Mouse (Mus musculus) megakaryocyte, adult 5-6 weeks (primary cell): ENCODE measurements around the gene Mmp14. TPM values are rescaled to one million over a fixed set of nuclear protein-coding genes. Genes with fewer than 3 reads are reported as not detected.

Experiments used
- ATAC-seq: 2 replicates; pipeline ENCODE4 v1.8.0; 2016; ENCODE audit warnings: mild to moderate bottlenecking, inconsistent platforms; ENCODE audit not compliant: poor library complexity, severe bottlenecking
- total RNA-seq, 2 experiments: library from RNA; stranded (forward) in 1 of 2; stranded (reverse) in 1 of 2; fragments of 153-499, 151-499 nt in 1 of 2; fragments of 221-1000, 200-1000 nt in 1 of 2; gene quantifications; 2 replicates each; pipeline versions ENCODE4 v1.2.3 to v1.2.4; 2015 to 2017

The Mmp14 gene
- total RNA-seq, 2 experiments from 2014 or later: 1.1 TPM; not detected in 1

DNA sequence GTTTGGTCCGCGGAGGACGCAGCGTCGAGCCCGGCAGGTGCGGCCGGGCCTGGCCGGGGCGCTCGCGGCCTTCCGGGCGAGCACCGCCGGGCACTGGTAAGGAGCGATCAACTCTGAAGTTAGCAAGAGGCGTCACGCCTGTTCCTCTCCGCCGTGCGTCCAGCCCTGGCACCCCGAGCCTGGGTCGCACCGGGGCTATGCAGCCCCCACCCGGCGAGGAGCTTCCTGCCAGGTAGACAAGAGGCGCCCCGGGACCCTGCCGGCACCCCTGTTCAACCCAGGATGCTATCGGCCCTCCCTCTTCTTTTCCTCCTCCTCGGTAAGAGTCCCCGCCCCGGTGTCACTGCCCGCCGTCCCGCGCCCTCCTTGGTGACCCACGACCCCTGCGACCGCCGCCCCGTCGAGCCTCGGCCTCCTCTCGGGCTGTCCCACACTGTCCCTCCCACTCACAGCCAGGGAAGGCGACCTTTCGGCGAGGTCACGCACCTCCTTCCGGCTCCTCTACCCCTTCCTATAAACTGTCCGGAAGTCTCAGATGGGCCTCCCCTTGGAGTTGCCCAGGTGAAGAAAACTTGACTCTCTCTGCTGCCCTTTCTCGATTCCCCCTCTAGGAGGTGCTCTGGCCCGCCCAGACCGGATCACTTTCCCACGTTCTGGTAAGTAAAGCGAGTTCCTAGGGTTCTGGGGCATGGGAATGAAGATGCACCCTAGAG, 33.0 kb downstream of the Mmp14 start:
- ATAC-seq: peak; percentile 70

DNA sequence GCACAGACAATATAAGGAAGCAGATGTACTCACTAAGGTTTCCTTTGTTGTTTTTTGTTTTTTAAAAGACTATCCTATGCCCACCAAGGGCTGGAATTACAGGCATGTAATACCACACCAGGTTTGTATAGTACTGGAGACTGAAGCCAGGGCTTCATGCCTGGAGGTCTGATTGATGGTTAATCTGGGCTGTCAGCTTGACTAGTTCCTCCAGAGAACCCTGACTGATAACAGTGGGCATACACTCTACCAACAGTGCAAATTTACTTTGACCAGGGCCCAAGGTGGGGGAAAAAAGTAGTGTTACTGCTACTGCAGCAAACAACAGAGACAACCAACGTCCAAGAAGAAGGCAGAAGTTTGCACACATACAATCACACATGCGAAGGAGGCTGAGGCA, 40.1 kb downstream of the Mmp14 start:
- no peak for ATAC-seq

DNA sequence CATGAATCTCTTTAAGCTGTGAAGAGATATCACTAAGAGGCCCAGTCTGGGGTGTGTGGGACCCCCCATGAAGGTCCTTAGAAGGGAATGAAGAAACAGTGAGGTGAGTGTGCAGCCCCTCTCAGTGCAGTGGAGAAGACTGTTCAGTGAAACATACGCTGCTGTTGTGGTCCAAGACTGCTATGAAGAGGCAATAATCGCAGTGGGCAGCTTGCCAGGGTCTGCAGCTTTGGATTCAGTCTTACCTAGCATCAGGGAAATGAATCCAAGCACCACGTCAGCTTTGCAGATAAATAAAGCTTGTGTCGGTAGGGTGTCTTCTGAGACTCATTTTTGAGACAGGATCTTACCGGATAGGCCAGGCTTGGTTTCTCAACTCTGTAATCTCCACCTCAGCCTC, 41.3 kb downstream of the Mmp14 start:
- no peak for ATAC-seq

DNA sequence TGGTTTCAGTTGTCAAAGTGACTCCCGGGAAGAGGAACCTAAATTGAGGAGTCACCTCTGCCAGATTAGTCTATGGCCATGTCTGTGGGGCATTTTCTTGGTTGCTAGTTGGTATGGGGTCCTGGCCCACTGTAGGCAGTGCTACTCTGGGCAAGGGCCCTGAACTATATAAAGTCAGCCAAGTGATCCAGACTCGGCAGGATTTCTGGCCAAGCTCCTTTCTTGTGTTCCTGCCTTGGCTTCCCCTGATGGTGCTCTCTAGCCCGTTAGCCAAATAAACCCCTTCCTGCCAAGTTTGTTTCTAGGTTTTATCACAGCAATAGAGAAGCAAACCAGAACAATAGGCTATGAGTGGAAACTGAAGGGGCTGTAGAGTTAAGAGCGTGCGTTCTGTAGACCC, 43.3 kb downstream of the Mmp14 start:
- ATAC-seq: no peak

DNA sequence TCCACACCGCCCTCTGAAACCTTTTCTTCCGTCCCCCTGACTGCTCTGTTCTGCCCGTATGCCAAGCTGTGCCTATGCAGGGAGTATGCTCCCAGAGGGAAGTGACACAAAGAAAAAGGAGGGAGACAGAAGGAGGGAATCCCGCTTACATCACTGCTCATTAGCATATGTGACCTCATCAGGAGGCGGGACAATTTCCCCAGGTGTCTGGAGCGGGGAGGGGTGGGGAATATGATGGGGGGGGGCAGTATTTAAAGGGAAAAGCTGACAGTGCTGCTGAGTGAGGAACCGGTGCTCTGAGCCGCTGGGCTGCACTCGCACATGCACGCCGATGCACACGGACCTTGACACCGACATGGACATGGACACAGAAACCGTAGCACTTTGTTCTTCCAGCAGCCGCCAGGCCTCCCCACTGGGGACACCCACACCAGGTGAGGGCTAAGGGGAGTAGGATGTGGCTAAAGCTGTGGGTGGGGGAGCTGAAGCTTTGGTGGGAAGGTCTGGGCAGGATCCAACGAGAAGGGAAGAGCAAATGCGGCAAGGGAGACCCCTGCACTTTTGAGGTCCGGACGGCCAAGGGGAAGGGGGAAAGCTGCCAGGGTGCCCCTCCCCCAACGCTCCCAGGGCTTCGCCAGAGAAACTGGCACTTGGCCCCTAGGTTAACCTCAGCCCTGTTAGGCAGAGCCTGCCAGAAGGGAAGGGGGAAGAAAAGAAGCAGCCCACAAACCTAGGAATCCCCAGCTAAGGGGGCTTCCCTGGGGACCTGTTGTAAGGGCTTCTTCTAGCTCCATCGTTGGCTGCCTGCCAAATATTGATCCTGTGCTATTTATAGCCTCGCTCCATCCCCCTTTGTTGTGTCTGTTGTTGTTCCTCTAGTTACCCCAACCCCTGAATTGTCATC, 44.8 kb downstream of the Mmp14 start, which contains the start of gene Rem2:
Rem2 (plus strand) TSS at position 160 of the 904 bp plus-strand sequence.
- no peak for ATAC-seq

DNA sequence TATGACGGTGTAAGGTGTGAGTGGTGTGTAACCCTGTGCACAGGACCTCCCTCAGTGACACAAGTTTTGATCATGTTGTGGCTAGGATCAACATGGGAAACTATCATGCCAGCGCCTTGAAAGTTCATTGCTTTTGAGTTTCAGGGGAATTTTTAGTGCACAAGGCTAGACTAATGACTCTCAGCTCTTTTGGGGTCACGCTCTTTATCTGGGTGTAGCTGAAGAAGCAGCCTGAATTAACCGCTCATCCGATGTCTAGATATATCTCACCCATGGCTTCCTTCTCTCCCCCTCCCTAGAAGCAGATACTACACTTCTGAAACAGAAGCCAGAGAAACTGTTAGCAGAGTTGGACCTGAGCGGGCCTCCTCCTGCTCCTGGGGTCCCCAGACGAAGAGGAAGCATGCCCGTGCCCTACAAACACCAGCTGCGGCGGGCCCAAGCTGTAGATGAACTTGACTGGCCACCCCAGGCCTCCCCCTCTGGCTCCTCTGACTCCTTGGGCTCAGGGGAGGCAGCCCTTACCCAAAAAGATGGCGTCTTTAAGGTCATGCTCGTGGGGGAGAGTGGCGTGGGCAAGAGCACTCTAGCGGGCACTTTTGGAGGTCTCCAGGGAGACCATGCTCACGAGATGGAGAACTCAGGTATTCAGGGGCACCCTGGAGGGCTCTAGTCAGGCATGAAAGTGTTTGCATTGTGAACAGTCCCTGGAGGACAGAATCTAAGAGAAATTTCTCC, 45.9 kb downstream of the Mmp14 start:
- no peak for ATAC-seq

DNA sequence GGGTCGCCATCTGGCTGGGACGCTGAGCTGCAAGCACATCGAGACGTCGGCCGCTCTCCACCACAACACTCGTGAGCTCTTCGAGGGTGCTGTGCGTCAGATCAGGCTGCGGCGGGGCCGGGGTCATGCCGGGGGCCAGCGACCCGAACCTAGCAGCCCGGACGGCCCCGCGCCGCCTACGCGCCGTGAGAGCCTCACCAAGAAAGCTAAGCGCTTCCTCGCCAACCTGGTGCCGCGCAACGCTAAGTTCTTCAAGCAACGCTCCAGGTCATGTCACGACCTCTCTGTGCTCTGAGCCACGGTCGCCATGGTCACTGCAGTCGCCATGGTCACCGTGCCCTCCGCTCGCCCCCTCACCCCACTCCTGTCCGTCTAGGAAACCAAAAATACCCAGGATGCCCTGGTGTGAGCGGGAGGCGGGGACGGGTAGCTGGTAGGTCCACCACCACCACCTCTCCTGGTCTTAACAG, 48.1 kb downstream of the Mmp14 start:
- ATAC-seq: peak; percentile 14; the same call in 1 of the 2 replicates

DNA sequence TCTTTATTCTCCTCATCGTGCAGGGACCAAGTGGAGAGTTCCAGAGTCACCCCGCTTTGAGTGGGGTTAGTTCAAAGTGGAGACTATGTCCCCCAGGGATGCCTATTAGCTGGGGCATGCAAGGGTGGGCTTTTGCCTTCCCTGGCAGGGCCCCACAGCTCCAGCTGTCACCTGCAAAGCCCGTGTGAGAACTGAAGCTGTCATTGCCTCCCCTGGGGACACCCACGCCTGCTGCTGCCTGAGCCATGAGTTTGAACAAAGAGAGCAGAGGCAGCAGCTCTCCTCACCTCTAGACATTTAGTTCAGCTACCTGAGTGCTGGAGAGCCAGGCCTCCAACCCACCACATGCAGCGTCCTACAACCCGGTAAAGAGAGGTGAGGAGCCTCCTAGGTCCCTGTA, 49.3 kb downstream of the Mmp14 start:
- ATAC-seq: no peak

DNA sequence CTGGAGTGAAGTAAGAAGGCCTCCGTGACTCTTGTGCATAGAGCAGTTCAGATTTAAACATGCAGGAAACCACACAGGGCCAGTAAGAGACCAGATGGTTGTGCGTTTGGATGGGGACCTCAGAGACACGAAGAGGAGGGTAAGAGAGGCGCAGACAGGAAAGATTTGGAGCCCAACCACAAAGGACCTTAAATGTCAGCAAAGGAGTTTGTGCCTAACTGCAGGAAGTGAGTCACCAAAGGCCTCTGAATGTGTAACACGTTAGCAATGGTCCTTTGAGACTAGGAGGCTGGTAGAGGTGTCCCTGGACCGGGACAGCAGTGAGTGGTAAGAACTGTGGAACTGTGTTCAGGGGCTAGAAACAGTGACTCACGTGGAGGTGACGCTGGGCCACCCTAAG, 50.0 kb downstream of the Mmp14 start:
- ATAC-seq: peak; percentile 38

DNA sequence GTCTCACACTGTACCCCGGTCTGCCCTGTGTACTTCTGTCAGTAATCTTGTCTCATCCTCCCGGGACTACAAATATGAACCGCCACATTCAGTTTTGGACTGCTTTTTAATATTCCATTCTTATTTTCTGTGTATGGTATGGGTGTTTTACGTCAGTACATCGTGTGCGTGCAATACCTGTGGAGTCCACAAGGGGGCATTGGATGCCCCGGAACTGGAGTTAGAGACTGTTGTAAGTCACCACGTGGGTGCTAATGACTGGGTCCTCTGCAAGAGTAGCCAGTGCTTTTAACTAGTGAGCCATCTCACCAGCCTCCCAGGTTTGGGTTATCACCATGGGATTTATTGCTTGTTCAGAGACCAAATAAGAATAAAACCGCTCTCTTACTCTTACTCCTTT, 51.1 kb downstream of the Mmp14 start:
- peak; percentile 83 for ATAC-seq

DNA sequence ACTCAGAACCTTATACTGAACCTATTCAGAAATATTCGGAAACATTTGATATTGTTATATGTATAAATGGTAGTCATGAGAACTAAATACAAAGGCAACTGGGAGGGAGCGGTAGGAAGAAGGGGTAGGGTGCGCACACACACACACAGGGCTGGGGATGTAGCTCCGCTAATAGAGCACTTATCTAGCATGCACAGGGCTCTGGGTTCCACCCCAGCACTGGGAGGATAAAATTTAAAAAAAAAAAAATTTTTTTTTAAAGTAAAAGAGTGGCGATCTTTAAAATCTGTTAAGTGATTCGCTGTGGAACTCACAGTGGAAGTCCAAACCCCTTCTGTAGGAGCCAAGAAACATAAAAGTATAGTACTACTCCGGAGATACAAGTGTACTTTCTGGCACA, 54.5 kb downstream of the Mmp14 start:
- no peak for ATAC-seq

DNA sequence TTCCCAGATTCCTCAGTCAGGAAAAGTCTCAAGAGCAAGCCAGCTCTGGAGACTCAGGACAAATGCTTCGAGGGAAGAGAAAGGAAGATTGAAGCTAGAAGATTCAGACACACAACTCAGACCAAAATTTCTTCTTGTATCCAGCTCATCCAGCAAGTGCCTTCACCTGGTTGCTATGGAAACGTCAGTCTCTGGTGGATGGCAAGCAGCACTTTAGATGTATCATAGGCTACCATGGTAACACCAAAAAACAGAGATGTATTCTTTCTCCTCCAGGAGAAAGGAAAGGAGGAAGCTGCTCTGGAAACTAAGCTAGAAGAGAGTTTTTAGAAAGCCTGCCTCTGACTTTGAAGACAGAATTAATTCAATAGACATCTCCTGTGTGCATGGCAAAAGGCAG, 56.3 kb downstream of the Mmp14 start:
- ATAC-seq: no peak

DNA sequence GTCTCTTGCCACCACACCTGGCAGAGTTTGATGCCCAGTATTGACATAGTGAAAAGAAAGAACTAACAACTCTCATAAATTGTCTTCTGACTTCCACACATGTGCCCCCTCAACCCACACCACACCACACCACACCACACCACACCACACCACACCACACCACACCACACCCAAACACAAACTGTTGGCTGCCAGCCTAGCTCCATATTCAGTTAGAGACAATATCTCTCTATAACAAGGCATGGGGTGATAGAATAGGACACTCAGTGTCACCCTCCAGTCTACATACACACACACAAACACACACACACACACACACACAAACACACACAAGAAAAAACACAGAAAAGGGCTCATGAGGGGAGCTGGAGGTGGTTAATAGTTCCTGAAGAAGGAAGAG, 56.9 kb downstream of the Mmp14 start:
- no peak for ATAC-seq

DNA sequence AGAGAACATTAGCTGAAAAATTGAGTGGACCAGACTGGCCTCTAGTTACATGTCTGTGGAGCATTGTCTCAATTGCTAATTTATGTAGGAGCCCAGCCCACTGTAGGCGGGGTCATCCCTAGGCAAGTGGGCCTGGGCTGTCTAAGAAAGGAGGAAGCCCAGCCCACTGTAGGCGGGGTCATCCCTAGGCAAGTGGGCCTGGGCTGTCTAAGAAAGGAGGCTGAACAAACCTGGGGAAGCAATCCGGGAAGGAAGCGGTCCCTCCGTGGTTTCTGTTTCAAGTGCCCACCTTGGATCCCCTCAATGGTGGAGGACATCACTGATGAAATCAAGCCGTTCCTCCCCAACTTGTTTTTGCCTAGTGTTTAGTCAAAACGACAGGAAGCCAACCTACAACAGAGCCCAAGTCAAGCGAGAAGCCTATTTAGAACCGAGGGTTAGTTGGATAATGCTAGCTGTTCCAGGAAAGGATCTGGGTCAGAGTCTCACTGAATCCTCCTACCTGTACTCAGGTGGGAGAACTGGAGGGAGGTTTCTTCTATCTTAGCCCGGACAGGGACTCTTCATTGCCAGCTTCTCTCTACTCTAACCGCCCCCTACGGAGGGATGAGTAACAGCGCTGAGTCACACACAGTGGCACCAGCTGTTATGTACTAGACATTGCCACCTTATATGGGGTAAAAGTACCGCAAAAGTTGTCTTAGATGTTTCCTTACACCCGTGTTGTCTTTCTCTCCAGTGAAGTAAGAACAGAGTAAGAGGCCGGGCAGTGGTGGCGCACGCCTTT, 61.1 kb downstream of the Mmp14 start:
- peak; percentile 78 for ATAC-seq

DNA sequence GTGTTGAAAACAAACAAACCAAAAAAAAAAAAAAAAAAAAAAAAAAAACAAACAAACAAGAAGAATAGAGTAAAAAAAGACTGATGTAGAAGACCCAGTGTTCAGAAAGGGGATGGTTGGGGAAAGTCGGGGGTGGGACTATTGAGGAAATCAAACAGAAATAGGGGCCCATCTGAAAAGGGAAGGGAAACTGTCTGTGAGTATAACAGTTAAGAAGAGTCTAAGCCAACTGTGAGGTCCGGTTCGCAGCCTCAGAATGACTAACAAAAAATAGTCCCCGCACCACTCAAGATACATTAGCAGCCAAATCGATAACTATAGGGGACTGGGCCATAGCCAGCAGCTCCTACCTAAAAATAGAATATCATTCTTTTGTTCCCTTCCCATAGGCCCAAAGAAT, 61.8 kb downstream of the Mmp14 start:
- peak; percentile 33; the same call in 1 of the 2 replicates for ATAC-seq

DNA sequence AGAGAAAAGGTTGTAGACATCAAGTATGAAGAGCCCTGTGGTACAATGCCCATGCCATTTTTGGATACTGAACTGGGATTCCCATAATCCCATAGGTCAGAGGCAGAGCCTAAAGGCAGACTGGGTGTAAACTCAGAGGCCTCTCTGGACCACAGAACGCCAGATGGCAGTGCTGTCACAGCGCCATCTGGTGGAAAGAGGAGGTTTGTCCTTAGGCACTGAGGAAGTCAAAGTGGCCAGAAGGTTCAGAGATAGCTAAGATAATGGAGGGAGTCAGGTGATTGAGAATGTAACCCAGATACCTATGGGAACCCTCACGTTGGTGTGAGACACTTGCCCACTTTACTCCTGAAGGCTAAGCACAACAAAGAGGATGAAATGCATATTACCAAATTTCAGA, 62.8 kb downstream of the Mmp14 start:
- peak; percentile 89 for ATAC-seq
